Mouse (Mus musculus) kidney, embryonic 15.5 days (tissue): Measurements from ENCODE around the gene Mcm3. TPM values are rescaled to one million over a fixed set of nuclear protein-coding genes. Genes with fewer than 3 reads are reported as not detected.

Experiments
- ATAC-seq: fragments of 200-750 bp; cut with Nextera tagmentation; replicated peaks from 2 replicates; pipeline ENCODE4 v1.8.0; 2017; ENCODE audit warnings: moderate TSS enrichment; ENCODE audit not compliant: low FRiP score
- H3K27ac ChIP-seq: fragments of 300-500 bp; sonication (generic); 2 replicates; pipeline ENCODE4 v1.5.1; 2015; ENCODE audit warnings: mild to moderate bottlenecking, inconsistent platforms
- H3K27me3 ChIP-seq: fragments of 300-500 bp; sonication (generic); 2 replicates; pipeline ENCODE4 v1.6.1; 2015; ENCODE audit warnings: inconsistent platforms
- H3K36me3 ChIP-seq: fragments of 300-500 bp; sonication (generic); 2 replicates; pipeline ENCODE4 v1.6.1; 2015; ENCODE audit warnings: inconsistent platforms
- H3K4me1 ChIP-seq: fragments of 300-500 bp; sonication (generic); 2 replicates; pipeline ENCODE4 v1.6.1; 2015; ENCODE audit warnings: inconsistent platforms
- H3K4me2 ChIP-seq: fragments of 300-500 bp; sonication (generic); 2 replicates; pipeline ENCODE4 v1.6.1; 2015; ENCODE audit warnings: moderate library complexity, mild to moderate bottlenecking, inconsistent platforms
- H3K4me3 ChIP-seq: fragments of 300-500 bp; sonication (generic); replicated peaks from 2 replicates; pipeline ENCODE4 v1.5.1; 2015; ENCODE audit warnings: mild to moderate bottlenecking, inconsistent platforms
- H3K9ac ChIP-seq: fragments of 300-500 bp; sonication (generic); 2 replicates; pipeline ENCODE4 v1.6.1; 2015; ENCODE audit warnings: mild to moderate bottlenecking, inconsistent platforms
- H3K9me3 ChIP-seq: fragments of 300-500 bp; sonication (generic); replicated peaks from 2 replicates; pipeline ENCODE4 v1.6.1; 2016; ENCODE audit warnings: inconsistent platforms
- WGBS: fragments of 180-500 bp; shearing (Covaris S2); methylation state at CpG from one replicate; pipeline ENCODE4 v1.1.7; 2015; ENCODE audit warnings: mixed read lengths; 5-methylcytosine and 5-hydroxymethylcytosine counted together
- polyA plus RNA-seq: library from polyadenylated mRNA; unstranded; fragments of >200 nt; fragmentation: Nextera tagmentation; extraction: Ambion mirVana; gene quantifications from 2 replicates; pipeline ENCODE4 v1.2.1, GENCODE M21; 2015

The Mcm3 gene
- polyA plus RNA-seq, 1 experiment from 2014 or later: 184 TPM

- no peaks in the 10 kb centered on the region for H3K9me3 ChIP-seq
- no peak overlapping the region for H3K4me2 ChIP-seq
- H3K9ac ChIP-seq: no peak overlapping the region
- no peak overlapping the region for H3K27ac ChIP-seq
- no peaks in the 10 kb centered on the region for H3K27me3 ChIP-seq
- ATAC-seq: no peak
- H3K36me3 ChIP-seq: no peaks in the 10 kb centered on the region
- no peak overlapping the region for H3K4me3 ChIP-seq
- WGBS: 67% methylated on average over 1 of the region's 1 CpGs
- no peaks in the 10 kb centered on the region for H3K4me1 ChIP-seq
Measured at GRCm38 (mm10) chr1:20830546-20830945, 10.4 kb upstream of the Mcm3 start.

GRCm38 (mm10) chr1:20828061-20828460, 7.9 kb upstream of the Mcm3 start:
- Histone ChIP-seq H3K9ac (no peak overlapping the region), H3K27me3 (no peaks in the 10 kb centered on the region), H3K4me3 (no peak overlapping the region), H3K4me1 (no peaks in the 10 kb centered on the region), H3K36me3 (no peaks in the 10 kb centered on the region), H3K4me2 (no peak overlapping the region), H3K27ac (no peak overlapping the region), H3K9me3 (no peaks in the 10 kb centered on the region)
- ATAC-seq: no peak
- WGBS: 90% methylated on average over 2 of the region's 2 CpGs

GRCm38 (mm10) chr1:20825036-20825435, 4.9 kb upstream of the Mcm3 start:
- H3K9me3 ChIP-seq: no peaks in the 10 kb centered on the region

GRCm38 (mm10) chr1:20823906-20824305, 3.8 kb upstream of the Mcm3 start:
- Histone ChIP-seq H3K36me3 (no peaks in the 10 kb centered on the region), H3K9ac (no peak overlapping the region), H3K4me3 (no peak overlapping the region), H3K27ac (no peak overlapping the region), H3K4me2 (no peak overlapping the region), H3K27me3 (no peaks in the 10 kb centered on the region), H3K4me1 (0 out of 2 replicates have a peak, but pooled peaks cover 2% of the 10 kb centered on the region), H3K9me3 (no peaks in the 10 kb centered on the region)
- no peak for ATAC-seq
- 76% methylated on average over 2 of the region's 2 CpGs for WGBS

More at GRCm38 (mm10) chr1:20825036-20825435, 4.9 kb upstream of the Mcm3 start:
- Histone ChIP-seq H3K27me3 (no peaks in the 10 kb centered on the region), H3K36me3 (no peaks in the 10 kb centered on the region), H3K4me3 (no peak overlapping the region), H3K4me1 (no peaks in the 10 kb centered on the region), H3K27ac (no peak overlapping the region), H3K9ac (no peak overlapping the region), H3K4me2 (no peak overlapping the region)
- ATAC-seq: no peak

- Histone ChIP-seq H3K4me2 (no peak overlapping the region), H3K9me3 (no peaks in the 10 kb centered on the region), H3K36me3 (no peaks in the 10 kb centered on the region), H3K9ac (no peak overlapping the region), H3K4me3 (no peak overlapping the region), H3K4me1 (peaks cover 6% of the 10 kb centered on the region), H3K27me3 (no peaks in the 10 kb centered on the region), H3K27ac (no peak overlapping the region)
- 64% methylated on average over 4 of the region's 4 CpGs for WGBS
- no peak for ATAC-seq
Measured at GRCm38 (mm10) chr1:20823471-20823870, 3.4 kb upstream of the Mcm3 start.

- Histone ChIP-seq H3K4me3 (no peak overlapping the region), H3K4me1 (peaks cover 17% of the 10 kb centered on the region)
- WGBS: 81% methylated on average over 4 of the region's 4 CpGs
Measured at GRCm38 (mm10) chr1:20820959-20821358, 847 bp upstream of the Mcm3 start.

GRCm38 (mm10) chr1:20817596-20817995, 2.5 kb downstream of the Mcm3 start:
- Histone ChIP-seq H3K27me3 (no peaks in the 10 kb centered on the region), H3K4me2 (0 out of 2 replicates have a peak overlapping the region, but pooled peaks have one; percentile 77)
- no peak for ATAC-seq

More at GRCm38 (mm10) chr1:20820959-20821358, 847 bp upstream of the Mcm3 start:
- Histone ChIP-seq H3K36me3 (peaks cover 22% of the 10 kb centered on the region), H3K9me3 (no peaks in the 10 kb centered on the region), H3K27me3 (no peaks in the 10 kb centered on the region), H3K27ac (no peak overlapping the region), H3K9ac (no peak overlapping the region), H3K4me2 (no peak overlapping the region)
- ATAC-seq: no peak

GRCm38 (mm10) chr1:20817172-20817571, 2.9 kb downstream of the Mcm3 start:
- Histone ChIP-seq H3K4me3 (no peak overlapping the region), H3K9me3 (no peaks in the 10 kb centered on the region), H3K4me1 (peaks cover 17% of the 10 kb centered on the region), H3K36me3 (peaks cover 59% of the 10 kb centered on the region), H3K4me2 (no peak overlapping the region), H3K27ac (no peak overlapping the region), H3K9ac (no peak overlapping the region), H3K27me3 (no peaks in the 10 kb centered on the region)
- ATAC-seq: no peak
- WGBS: 78% methylated on average over 9 of the region's 9 CpGs

More at GRCm38 (mm10) chr1:20817596-20817995, 2.5 kb downstream of the Mcm3 start:
- no peak overlapping the region for H3K27ac ChIP-seq
- H3K4me3 ChIP-seq: 0 out of 2 replicates have a peak overlapping the region, but pooled peaks have one; percentile 32
- peaks cover 55% of the 10 kb centered on the region for H3K36me3 ChIP-seq
- H3K9me3 ChIP-seq: no peaks in the 10 kb centered on the region
- WGBS: 63% methylated on average over 12 of the region's 12 CpGs
- no peak overlapping the region for H3K9ac ChIP-seq
- peaks cover 17% of the 10 kb centered on the region for H3K4me1 ChIP-seq

- Histone ChIP-seq H3K4me3 (no peak overlapping the region), H3K27me3 (no peaks in the 10 kb centered on the region), H3K9me3 (no peaks in the 10 kb centered on the region), H3K36me3 (peaks cover 86% of the 10 kb centered on the region), H3K9ac (no peak overlapping the region), H3K4me2 (no peak overlapping the region), H3K27ac (no peak overlapping the region), H3K4me1 (peaks cover 17% of the 10 kb centered on the region)
- no peak for ATAC-seq
- WGBS: 85% methylated on average over 8 of the region's 8 CpGs
Measured at GRCm38 (mm10) chr1:20814521-20814920, 5.6 kb downstream of the Mcm3 start.

GRCm38 (mm10) chr1:20804526-20804925, 15.6 kb downstream of the Mcm3 start:
- Histone ChIP-seq H3K36me3 (peaks cover 98% of the 10 kb centered on the region), H3K27me3 (no peaks in the 10 kb centered on the region), H3K4me1 (no peaks in the 10 kb centered on the region), H3K9ac (no peak overlapping the region), H3K9me3 (no peaks in the 10 kb centered on the region), H3K4me3 (no peak overlapping the region), H3K4me2 (no peak overlapping the region), H3K27ac (no peak overlapping the region)
- WGBS: 89% methylated on average over 10 of the region's 10 CpGs
- no peak for ATAC-seq

GRCm38 (mm10) chr1:20801682-20802390, 18.3 kb downstream of the Mcm3 start:
- H3K36me3 ChIP-seq: peaks cover 84% of the 10 kb centered on the region
- no peak overlapping the region for H3K4me2 ChIP-seq
- no peak overlapping the region for H3K4me3 ChIP-seq
- no peak overlapping the region for H3K27ac ChIP-seq
- 84% methylated on average over 8 of the region's 8 CpGs for WGBS
- no peak for ATAC-seq
- no peaks in the 10 kb centered on the region for H3K9me3 ChIP-seq
- H3K4me1 ChIP-seq: no peaks in the 10 kb centered on the region
- no peaks in the 10 kb centered on the region for H3K27me3 ChIP-seq
- H3K9ac ChIP-seq: no peak overlapping the region

- peaks cover 79% of the 10 kb centered on the region for H3K36me3 ChIP-seq
- no peak for ATAC-seq
- 90% methylated on average over 2 of the region's 2 CpGs for WGBS
Measured at GRCm38 (mm10) chr1:20801275-20801674, 18.8 kb downstream of the Mcm3 start.

GRCm38 (mm10) chr1:20795178-20795577, 24.9 kb downstream of the Mcm3 start:
- WGBS: 92% methylated on average over 5 of the region's 5 CpGs
- H3K4me3 ChIP-seq: no peak overlapping the region
- no peak overlapping the region for H3K27ac ChIP-seq
- H3K4me1 ChIP-seq: no peaks in the 10 kb centered on the region
- no peaks in the 10 kb centered on the region for H3K9me3 ChIP-seq
- no peak overlapping the region for H3K4me2 ChIP-seq
- no peak overlapping the region for H3K9ac ChIP-seq
- peaks cover 19% of the 10 kb centered on the region for H3K36me3 ChIP-seq
- ATAC-seq: no peak
- H3K27me3 ChIP-seq: no peaks in the 10 kb centered on the region

More at GRCm38 (mm10) chr1:20801275-20801674, 18.8 kb downstream of the Mcm3 start:
- no peaks in the 10 kb centered on the region for H3K4me1 ChIP-seq
- H3K27me3 ChIP-seq: no peaks in the 10 kb centered on the region
- no peak overlapping the region for H3K9ac ChIP-seq
- no peaks in the 10 kb centered on the region for H3K9me3 ChIP-seq
- no peak overlapping the region for H3K4me3 ChIP-seq
- H3K27ac ChIP-seq: no peak overlapping the region
- no peak overlapping the region for H3K4me2 ChIP-seq
